Mouse (Mus musculus) liver, adult 2 months (tissue): ENCODE data around the gene Smim5. TPM values are rescaled to one million over a fixed set of nuclear protein-coding genes. Genes with fewer than 3 reads are reported as not detected.
A peak's percentile ranks its signal among the peaks of the same experiment; 100 is the strongest.

Source experiments
- DNase-seq: peaks from one replicate; pipeline ENCODE4 v3.0.0-alpha.2; 2011; ENCODE audit warnings: low read depth, low spot score; ENCODE audit errors: extremely low read depth
- H3K27ac ChIP-seq: fragments of 200-500 bp; replicated peaks from 2 replicates; pipeline ENCODE4 v1.5.1; 2012; ENCODE audit warnings: low read depth, mild to moderate bottlenecking, control low read depth, inconsistent platforms, low read length; ENCODE audit not compliant: insufficient read depth
- H3K27me3 ChIP-seq: fragments of 200-500 bp; 2 replicates; pipeline ENCODE4 v1.6.1; 2012; ENCODE audit warnings: mild to moderate bottlenecking, moderate library complexity, low read length, inconsistent platforms; ENCODE audit not compliant: control insufficient read depth, insufficient read depth
- H3K36me3 ChIP-seq: fragments of 200-500 bp; 2 replicates; pipeline ENCODE4 v1.6.1; 2012; ENCODE audit warnings: low read length, inconsistent platforms; ENCODE audit not compliant: control insufficient read depth, insufficient read depth
- H3K4me1 ChIP-seq: fragments of 200-500 bp; 2 replicates; pipeline ENCODE4 v1.6.1; 2011; ENCODE audit warnings: low read length; ENCODE audit not compliant: control insufficient read depth, insufficient read depth
- H3K4me3 ChIP-seq: fragments of 200-500 bp; 2 replicates; pipeline ENCODE4 v1.5.1; 2011; ENCODE audit warnings: low read depth, mild to moderate bottlenecking, control low read depth, low read length, moderate library complexity; ENCODE audit not compliant: insufficient read depth
- H3K79me2 ChIP-seq: fragments of 200-500 bp; 2 replicates; pipeline ENCODE4 v1.6.1; 2012; ENCODE audit warnings: inconsistent platforms, mild to moderate bottlenecking, low read length, moderate library complexity; ENCODE audit not compliant: control insufficient read depth, insufficient read depth
- H3K9ac ChIP-seq: fragments of 200-500 bp; 2 replicates; pipeline ENCODE4 v1.6.1; 2012; ENCODE audit warnings: low read depth, mild to moderate bottlenecking, control low read depth, inconsistent platforms, low read length
- CTCF ChIP-seq: fragments of 200-500 bp; IDR thresholded peaks from 2 replicates; pipeline ENCODE4 v1.5.1; 2011; ENCODE audit warnings: low read depth, low read length, control low read depth
- POLR2A ChIP-seq: fragments of 200-500 bp; IDR thresholded peaks from 2 replicates; pipeline ENCODE4 v1.6.1; 2011; ENCODE audit warnings: low read length, control low read depth; ENCODE audit not compliant: insufficient read depth; ENCODE audit errors: extremely low read depth
- WGBS: fragments of 180-500 bp; shearing (Covaris S2); methylation state at CpG from one replicate; pipeline ENCODE4 v1.1.7; 2018; 5-methylcytosine and 5-hydroxymethylcytosine counted together
- polyA plus RNA-seq: library from polyadenylated mRNA; depleted of rRNA; stranded (reverse); fragments of >200 nt; gene quantifications from 2 replicates; pipeline ENCODE4 v1.2.3, GENCODE M21; 2012
- total RNA-seq: library from RNA; depleted of rRNA; stranded (reverse); fragments of >200 nt; gene quantifications from 2 replicates; pipeline ENCODE4 v1.2.3, GENCODE M21; 2014

Gene Smim5
- total and polyA plus RNA-seq, 2 experiments: 0.38 TPM; not detected in 1

DNA sequence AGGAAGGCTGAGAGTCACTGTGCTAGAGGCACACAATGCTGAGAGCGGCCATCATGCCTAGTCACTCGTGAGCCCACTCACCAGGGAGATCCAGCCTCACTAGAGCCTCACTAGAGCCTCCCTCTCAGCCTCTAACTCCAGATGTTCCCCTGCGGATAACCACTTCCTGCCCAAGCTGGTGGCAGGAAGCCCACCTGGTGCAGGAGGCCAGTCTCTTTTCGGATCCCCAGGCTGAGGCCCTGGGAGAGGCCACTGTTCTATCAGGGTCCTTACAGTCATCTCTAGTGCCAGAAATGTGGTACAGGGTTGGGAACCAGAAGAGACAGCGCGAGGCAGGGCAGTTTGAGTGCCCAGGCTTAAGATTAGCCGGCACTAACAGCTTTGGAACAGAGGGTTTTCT lies 1.3 kb upstream of the Smim5 start:
- Histone ChIP-seq H3K27me3 (no peaks in the 10 kb centered on the region), H3K27ac (no peak overlapping the region), H3K79me2 (no peaks in the 10 kb centered on the region), H3K4me1 (0 out of 2 replicates have a peak, but pooled peaks cover 1% of the 10 kb centered on the region), H3K9ac (no peak overlapping the region), H3K36me3 (peaks cover 3% of the 10 kb centered on the region; the same call in 1 of the 2 replicates), H3K4me3 (no peak overlapping the region)
- no peak for DNase-seq
- TF ChIP-seq POLR2A: no peak
- no peak for TF ChIP-seq CTCF
- 89% methylated on average over 7 of the region's 7 CpGs for WGBS

DNA sequence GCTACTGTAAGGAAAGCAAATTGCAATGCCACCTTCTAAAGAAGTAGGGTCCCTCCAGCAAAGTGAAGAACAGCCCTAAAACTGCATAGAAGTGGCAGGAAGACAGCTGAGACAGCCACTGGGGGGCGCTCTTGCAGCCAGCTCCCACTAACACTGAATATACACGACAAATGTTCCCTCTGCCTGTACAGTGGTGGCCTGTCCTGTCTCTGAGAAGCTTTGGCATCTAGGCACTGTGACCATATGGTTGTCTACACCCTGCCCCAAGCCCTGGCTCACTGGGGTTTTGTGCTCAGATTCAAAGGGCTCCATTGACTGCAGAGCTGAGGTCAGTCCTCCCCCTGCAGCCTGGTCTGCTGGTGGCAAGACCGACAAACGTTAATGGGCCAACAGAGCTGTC lies 880 bp upstream of the Smim5 start:
- Histone ChIP-seq H3K27me3 (no peaks in the 10 kb centered on the region), H3K4me3 (no peak overlapping the region), H3K9ac (no peak overlapping the region), H3K79me2 (no peaks in the 10 kb centered on the region), H3K36me3 (peaks cover 2% of the 10 kb centered on the region; the same call in 1 of the 2 replicates), H3K4me1 (0 out of 2 replicates have a peak, but pooled peaks cover 1% of the 10 kb centered on the region), H3K27ac (no peak overlapping the region)
- TF ChIP-seq POLR2A: no peak
- TF ChIP-seq CTCF: peak; percentile 79
- peak; percentile 10 for DNase-seq
- 50% methylated on average over 4 of the region's 4 CpGs for WGBS

DNA sequence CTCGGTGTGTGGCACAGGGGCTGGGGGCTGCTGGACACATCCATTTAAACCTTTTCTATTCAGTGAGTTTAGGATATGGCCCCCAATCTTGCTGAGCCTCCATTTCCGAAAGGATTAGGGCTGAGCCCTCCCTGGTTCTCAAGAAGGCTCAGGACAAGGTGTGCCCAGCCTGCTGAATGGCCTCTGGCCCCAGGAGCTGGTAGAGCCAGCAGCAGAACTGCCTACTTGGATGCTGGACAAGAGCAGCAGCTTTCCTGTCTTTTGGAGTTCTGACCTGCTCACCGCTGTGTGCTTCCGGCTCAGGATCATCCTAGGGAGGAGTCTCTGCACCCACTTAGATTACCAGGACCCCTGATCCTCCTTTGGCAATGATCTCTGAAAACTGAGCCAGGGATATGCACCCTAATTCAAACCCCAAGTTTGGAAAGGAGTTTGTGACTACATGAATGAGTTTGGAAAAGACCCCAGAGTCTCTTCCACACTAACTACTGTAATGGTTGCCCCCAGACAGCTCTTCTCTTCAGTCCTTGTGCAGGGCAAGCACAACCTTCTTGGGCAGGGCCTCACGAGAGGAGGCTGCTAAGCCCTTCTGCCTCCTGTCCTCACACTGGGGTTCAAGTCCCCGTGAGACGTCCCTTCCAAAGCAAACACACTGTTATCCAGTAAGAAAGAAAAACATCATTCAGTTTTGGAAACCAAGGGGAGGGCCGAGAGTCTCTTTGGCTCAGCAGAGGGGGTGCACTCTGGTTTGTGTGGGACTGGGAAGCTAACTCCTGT lies 983 bp downstream of the Smim5 start:
- Histone ChIP-seq H3K27me3 (no peaks in the 10 kb centered on the region), H3K9ac (no peak overlapping the region), H3K36me3 (no peaks in the 10 kb centered on the region), H3K79me2 (no peaks in the 10 kb centered on the region), H3K4me3 (no peak overlapping the region), H3K4me1 (0 out of 2 replicates have a peak, but pooled peaks cover 1% of the 10 kb centered on the region), H3K27ac (no peak overlapping the region)
- WGBS: 81% methylated on average over 8 of the region's 8 CpGs
- no peak for DNase-seq
- TF ChIP-seq CTCF: no peak
- no peak for TF ChIP-seq POLR2A

DNA sequence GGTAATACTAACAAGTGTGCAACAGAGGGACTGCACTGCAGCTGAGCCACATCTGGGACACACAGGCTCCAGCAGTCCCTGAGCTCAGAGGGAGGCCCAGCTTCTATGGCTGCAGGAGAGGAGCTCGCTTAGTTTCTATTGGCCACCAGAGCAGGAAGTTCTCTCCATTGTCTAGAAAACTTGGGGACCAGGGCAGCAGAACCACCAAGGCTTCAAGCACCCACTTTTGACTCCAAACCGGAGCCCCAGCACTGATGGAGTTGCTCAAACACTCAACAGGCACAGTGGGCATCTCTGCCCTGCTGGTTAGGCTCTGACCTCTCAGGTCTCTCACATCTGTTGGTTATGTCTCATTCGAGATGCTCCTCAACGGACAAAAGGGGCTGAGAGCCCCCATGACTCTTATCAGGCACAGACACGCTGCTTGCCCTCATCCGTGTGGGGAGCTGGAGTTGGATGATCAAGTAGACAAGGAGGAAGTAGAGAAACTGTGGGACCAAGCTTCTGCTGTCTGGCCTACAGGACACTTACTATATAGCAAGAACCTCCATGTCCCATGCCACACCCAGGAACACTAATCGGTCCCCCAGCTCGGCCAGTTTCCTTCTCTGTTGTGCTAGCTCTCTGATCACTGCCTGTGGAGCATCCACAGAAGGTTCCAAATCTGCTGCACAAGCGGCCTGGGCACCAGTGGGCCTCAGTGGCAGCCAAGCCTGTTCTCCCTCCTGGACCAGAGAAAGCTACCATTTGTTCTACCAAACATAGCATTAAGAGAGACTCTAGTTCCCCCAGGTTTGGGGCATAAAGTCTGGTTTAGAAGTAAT lies 1.8 kb downstream of the Smim5 start:
- Histone ChIP-seq H3K4me3 (no peak overlapping the region), H3K36me3 (no peaks in the 10 kb centered on the region), H3K27ac (no peak overlapping the region), H3K4me1 (0 out of 2 replicates have a peak, but pooled peaks cover 1% of the 10 kb centered on the region), H3K9ac (no peak overlapping the region), H3K27me3 (no peaks in the 10 kb centered on the region), H3K79me2 (no peaks in the 10 kb centered on the region)
- 95% methylated on average over 9 of the region's 9 CpGs for WGBS
- DNase-seq: no peak
- TF ChIP-seq CTCF (no peak), POLR2A (no peak)

DNA sequence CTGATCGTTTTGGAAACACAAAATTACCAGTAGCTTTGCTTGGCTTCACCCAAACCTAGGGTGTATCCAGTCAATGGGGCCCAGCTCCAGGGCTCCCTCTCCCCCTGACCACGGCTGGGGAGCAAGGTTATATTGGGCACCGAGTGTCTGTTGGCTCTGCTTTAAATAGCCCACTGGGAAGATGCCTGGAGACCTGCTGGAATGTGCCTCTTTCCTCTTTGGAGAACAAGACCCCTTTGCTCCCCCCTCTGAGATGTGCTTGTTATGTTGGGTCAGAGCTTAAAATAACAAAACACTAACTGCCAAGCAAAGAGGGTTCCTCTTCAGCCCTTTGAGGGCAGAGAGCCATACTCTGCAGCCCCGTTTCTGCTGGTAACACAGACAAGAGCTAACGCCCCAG lies 2.4 kb downstream of the Smim5 start:
- H3K4me1 ChIP-seq: 0 out of 2 replicates have a peak, but pooled peaks cover 1% of the 10 kb centered on the region
- no peaks in the 10 kb centered on the region for H3K36me3 ChIP-seq
- H3K9ac ChIP-seq: no peak overlapping the region
- H3K79me2 ChIP-seq: no peaks in the 10 kb centered on the region
- 87% methylated on average over 5 of the region's 5 CpGs for whole genome bisulfite sequencing
- no peak overlapping the region for H3K27ac ChIP-seq
- H3K27me3 ChIP-seq: no peaks in the 10 kb centered on the region
- H3K4me3 ChIP-seq: no peak overlapping the region
- no peak for TF ChIP-seq POLR2A
- TF ChIP-seq CTCF: no peak
- no peak for DNase-seq
